Mouse (Mus musculus): ENCODE measurements around the gene Rln1. TPM values are rescaled to one million over a fixed set of nuclear protein-coding genes. Genes with fewer than 3 reads are reported as not detected.

Gene Rln1
- total RNA-seq, 1 experiment: 3.4 TPM

DNA sequence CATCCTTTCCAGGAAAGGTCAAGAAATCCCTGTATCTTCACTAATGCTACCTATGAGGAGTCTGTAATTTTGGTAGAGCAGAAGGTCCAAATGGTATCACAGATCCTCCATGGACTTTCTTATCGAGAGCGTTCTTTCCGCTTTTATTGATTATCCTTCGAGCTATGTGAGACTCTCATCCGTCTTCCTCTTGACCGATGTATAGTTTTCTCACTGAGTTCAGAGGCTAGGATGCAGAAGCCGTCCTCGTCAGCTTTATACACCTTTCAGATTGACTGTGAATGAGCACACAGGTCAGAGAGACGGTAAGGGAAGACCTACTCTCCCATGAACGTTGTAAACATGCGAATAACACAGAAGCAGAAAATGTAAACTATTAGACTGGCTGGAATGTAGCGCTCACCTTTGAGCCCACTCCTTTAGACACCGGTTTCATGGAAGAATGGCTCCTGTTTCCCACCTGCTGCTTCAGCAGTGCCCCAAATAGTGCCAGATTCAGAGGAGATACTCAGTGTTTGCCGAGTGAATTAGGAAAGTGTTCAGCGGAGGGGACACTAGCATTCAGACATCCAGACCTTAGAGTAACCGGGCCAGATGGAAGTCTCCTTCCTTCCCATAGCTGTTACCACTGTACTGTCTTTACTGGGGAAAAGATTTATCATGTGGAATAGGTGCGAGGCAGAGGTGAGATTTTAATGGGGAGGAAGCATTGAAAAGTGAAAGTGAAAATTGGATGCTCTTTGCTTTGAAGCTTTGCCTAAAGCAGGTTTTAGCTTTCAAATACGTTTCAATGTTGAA is 37.0 kb upstream of the Rln1 start:
- Histone ChIP-seq H3K9me3 (ENCODE audit: control insufficient read depth, insufficient read depth, low read depth, low read length) (no peaks in the 10 kb centered on the region), H3K4me1 (ENCODE audit: control insufficient read depth in 2 of 2, insufficient read depth in 2 of 2, low read length in 2 of 2, poor library complexity in 1 of 2) (peaks cover 0 to 2% of the 10 kb centered on the region in 2 experiments; a peak in 2 of 4 replicates), H3K9ac (ENCODE audit: insufficient read depth, low read depth, low read length, poor library complexity, severe bottlenecking) (no peak overlapping the region), H3K27ac (ENCODE audit: insufficient read depth, low read depth, low read length, poor library complexity, severe bottlenecking) (no peak overlapping the region), H3K36me3 (ENCODE audit: control insufficient read depth, insufficient read depth, low read length, poor library complexity, severe bottlenecking) (no peaks in the 10 kb centered on the region), H3K4me3 (ENCODE audit: insufficient read depth in 1 of 2, low read depth in 1 of 2, low read length in 2 of 2, poor library complexity in 1 of 2, severe bottlenecking in 1 of 2) (no peak overlapping the region)
- TF ChIP-seq CHD2 (IDR thresholded peaks at IDR 0.05; ENCODE audit: low read depth, low read length) (no peak), HCFC1 (IDR thresholded peaks at IDR 0.05; ENCODE audit: borderline replicate concordance, insufficient read depth, low read length) (no peak), ZC3H11A (IDR thresholded peaks at IDR 0.05; ENCODE audit: borderline replicate concordance, low read depth, low read length) (no peak), ZNF384 (IDR thresholded peaks at IDR 0.05; ENCODE audit: low read depth, low read length) (no peak), MAFK (IDR thresholded peaks at IDR 0.05; ENCODE audit: insufficient read depth, low read depth, low read length) (no peak)
- no peak for DNase-seq (ENCODE audit: low read depth, low spot score)
- in situ Hi-C loops (cut with MboI; ENCODE audit: low sequenced_read_pairs in 2 of 2, unreplicated experiment in 2 of 2): no loop called here

DNA sequence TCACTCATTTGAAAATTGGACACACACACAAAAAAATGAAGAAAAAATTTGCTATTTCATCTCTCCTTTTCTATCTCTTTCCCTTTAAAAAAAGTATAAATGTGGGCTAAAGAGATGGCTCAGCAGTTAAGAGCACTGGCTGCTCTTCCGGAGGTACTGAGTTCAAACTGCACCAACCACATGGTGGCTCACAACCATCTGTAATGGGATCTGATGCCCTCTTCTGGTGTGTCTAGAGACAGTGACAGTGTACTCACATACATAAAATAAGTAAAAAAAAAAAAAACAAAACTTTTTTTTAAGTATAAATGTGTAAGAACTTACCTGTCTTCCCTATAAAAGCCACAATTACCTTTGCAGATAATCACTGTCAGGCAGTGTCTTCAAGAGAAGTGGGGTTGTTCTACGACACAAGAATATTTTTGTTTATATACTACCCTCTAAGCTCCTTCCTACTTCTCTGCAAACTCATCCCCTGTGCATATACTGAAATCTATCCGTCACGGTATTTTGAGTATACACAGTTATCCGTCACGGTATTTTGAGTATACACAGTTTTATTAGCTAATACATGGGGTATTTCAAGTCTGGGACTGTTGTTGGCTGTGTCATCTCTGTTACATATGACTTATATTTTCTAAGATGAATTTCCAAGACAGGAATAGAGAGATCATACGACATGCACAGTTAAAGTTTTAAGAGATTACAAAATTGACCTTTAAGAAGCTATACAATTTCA is 36.2 kb upstream of the Rln1 start:
- Histone ChIP-seq H3K4me1 (ENCODE audit: control insufficient read depth in 2 of 2, insufficient read depth in 2 of 2, low read length in 2 of 2, poor library complexity in 1 of 2) (peaks cover 0 to 2% of the 10 kb centered on the region in 2 experiments; a peak in 2 of 4 replicates), H3K4me3 (ENCODE audit: insufficient read depth in 1 of 2, low read depth in 1 of 2, low read length in 2 of 2, poor library complexity in 1 of 2, severe bottlenecking in 1 of 2) (no peak overlapping the region), H3K9ac (ENCODE audit: insufficient read depth, low read depth, low read length, poor library complexity, severe bottlenecking) (no peak overlapping the region), H3K9me3 (ENCODE audit: control insufficient read depth, insufficient read depth, low read depth, low read length) (no peaks in the 10 kb centered on the region), H3K27ac (ENCODE audit: insufficient read depth, low read depth, low read length, poor library complexity, severe bottlenecking) (no peak overlapping the region), H3K36me3 (ENCODE audit: control insufficient read depth, insufficient read depth, low read length, poor library complexity, severe bottlenecking) (no peaks in the 10 kb centered on the region)
- TF ChIP-seq ZNF384 (IDR thresholded peaks at IDR 0.05; ENCODE audit: low read depth, low read length) (no peak), CHD2 (IDR thresholded peaks at IDR 0.05; ENCODE audit: low read depth, low read length) (no peak), MAFK (IDR thresholded peaks at IDR 0.05; ENCODE audit: insufficient read depth, low read depth, low read length) (no peak), HCFC1 (IDR thresholded peaks at IDR 0.05; ENCODE audit: borderline replicate concordance, insufficient read depth, low read length) (no peak), ZC3H11A (IDR thresholded peaks at IDR 0.05; ENCODE audit: borderline replicate concordance, low read depth, low read length) (no peak)
- no peak for DNase-seq (ENCODE audit: low read depth, low spot score)
- in situ Hi-C loops (cut with MboI; ENCODE audit: low sequenced_read_pairs in 2 of 2, unreplicated experiment in 2 of 2): no loop called here

DNA sequence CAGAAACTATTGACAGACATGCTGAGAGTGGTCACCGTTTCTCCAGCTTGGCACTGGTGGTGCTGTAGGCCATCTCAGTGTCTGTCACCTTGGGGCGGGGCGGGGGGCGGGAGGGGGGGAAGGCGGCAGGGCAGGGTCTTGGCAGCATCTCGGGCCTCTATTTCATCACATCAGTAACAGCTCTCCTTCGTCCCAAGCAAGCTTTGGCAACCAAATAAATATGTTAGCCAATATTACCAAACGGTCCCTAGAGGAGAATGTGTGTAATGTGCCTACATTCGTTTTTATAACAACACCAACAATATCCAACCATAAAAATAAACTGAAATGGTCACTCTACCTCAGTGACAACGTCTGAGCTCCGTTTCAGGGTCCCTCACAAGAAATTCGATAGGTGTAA is 35.6 kb upstream of the Rln1 start:
- in situ Hi-C loops (cut with MboI; ENCODE audit: low sequenced_read_pairs in 2 of 2, unreplicated experiment in 2 of 2): no loop called here
- TF ChIP-seq HCFC1 (IDR thresholded peaks at IDR 0.05; ENCODE audit: borderline replicate concordance, insufficient read depth, low read length) (no peak), ZC3H11A (IDR thresholded peaks at IDR 0.05; ENCODE audit: borderline replicate concordance, low read depth, low read length) (no peak), ZNF384 (IDR thresholded peaks at IDR 0.05; ENCODE audit: low read depth, low read length) (no peak), CHD2 (IDR thresholded peaks at IDR 0.05; ENCODE audit: low read depth, low read length) (no peak), MAFK (IDR thresholded peaks at IDR 0.05; ENCODE audit: insufficient read depth, low read depth, low read length) (no peak)
- no peaks in the 10 kb centered on the region for H3K36me3 ChIP-seq (ENCODE audit: control insufficient read depth, insufficient read depth, low read length, poor library complexity, severe bottlenecking)
- DNase-seq (ENCODE audit: low read depth, low spot score): no peak
- no peak overlapping the region for H3K27ac ChIP-seq (ENCODE audit: insufficient read depth, low read depth, low read length, poor library complexity, severe bottlenecking)
- H3K9ac ChIP-seq (ENCODE audit: insufficient read depth, low read depth, low read length, poor library complexity, severe bottlenecking): no peak overlapping the region
- no peaks in the 10 kb centered on the region for H3K9me3 ChIP-seq (ENCODE audit: control insufficient read depth, insufficient read depth, low read depth, low read length)
- no peak overlapping the region for H3K4me3 ChIP-seq (ENCODE audit: insufficient read depth in 1 of 2, low read depth in 1 of 2, low read length in 2 of 2, poor library complexity in 1 of 2, severe bottlenecking in 1 of 2)
- peaks cover 0 to 2% of the 10 kb centered on the region in 2 experiments; a peak in 2 of 4 replicates for H3K4me1 ChIP-seq (ENCODE audit: control insufficient read depth in 2 of 2, insufficient read depth in 2 of 2, low read length in 2 of 2, poor library complexity in 1 of 2)

GRCm38 (mm10) chr19:29368671-29369309 is 34.3 kb upstream of the Rln1 start:
- in situ Hi-C loops (cut with MboI; ENCODE audit: low sequenced_read_pairs in 2 of 2, unreplicated experiment in 2 of 2): no loop called here
- TF ChIP-seq HCFC1 (IDR thresholded peaks at IDR 0.05; ENCODE audit: borderline replicate concordance, insufficient read depth, low read length) (no peak), ZC3H11A (IDR thresholded peaks at IDR 0.05; ENCODE audit: borderline replicate concordance, low read depth, low read length) (no peak), MAFK (IDR thresholded peaks at IDR 0.05; ENCODE audit: insufficient read depth, low read depth, low read length) (no peak), CHD2 (IDR thresholded peaks at IDR 0.05; ENCODE audit: low read depth, low read length) (no peak), ZNF384 (IDR thresholded peaks at IDR 0.05; ENCODE audit: low read depth, low read length) (no peak)
- Histone ChIP-seq H3K9ac (ENCODE audit: insufficient read depth, low read depth, low read length, poor library complexity, severe bottlenecking) (no peak overlapping the region), H3K9me3 (ENCODE audit: control insufficient read depth, insufficient read depth, low read depth, low read length) (no peaks in the 10 kb centered on the region), H3K4me1 (ENCODE audit: control insufficient read depth in 2 of 2, insufficient read depth in 2 of 2, low read length in 2 of 2, poor library complexity in 1 of 2) (peaks cover 0 to 6% of the 10 kb centered on the region in 2 experiments; a peak in 2 of 4 replicates), H3K4me3 (ENCODE audit: insufficient read depth in 1 of 2, low read depth in 1 of 2, low read length in 2 of 2, poor library complexity in 1 of 2, severe bottlenecking in 1 of 2) (no peak overlapping the region), H3K27ac (ENCODE audit: insufficient read depth, low read depth, low read length, poor library complexity, severe bottlenecking) (no peak overlapping the region), H3K36me3 (ENCODE audit: control insufficient read depth, insufficient read depth, low read length, poor library complexity, severe bottlenecking) (no peaks in the 10 kb centered on the region)
- no peak for DNase-seq (ENCODE audit: low read depth, low spot score)

All from ES-E14 (cell line).